Mouse (Mus musculus) megakaryocyte, embryonic 14.5 days (primary cell): ENCODE results near the gene Suco. TPM values are rescaled to one million over a fixed set of nuclear protein-coding genes. Genes with fewer than 3 reads are reported as not detected.

Source experiments
- H3K27me3 ChIP-seq: replicated peaks from 2 replicates; pipeline ENCODE3; 2012; ENCODE audit warnings: inconsistent platforms
- H3K36me3 ChIP-seq: replicated peaks from 2 replicates; pipeline ENCODE3; 2012; ENCODE audit warnings: low read length, inconsistent platforms, mixed read lengths
- H3K4me1 ChIP-seq: 2 replicates; pipeline ENCODE4 v1.6.1; 2012; ENCODE audit warnings: inconsistent platforms
- H3K4me3 ChIP-seq: replicated peaks from 2 replicates; pipeline ENCODE3; 2012; ENCODE audit warnings: moderate library complexity, mild to moderate bottlenecking, inconsistent platforms
- H3K9me3 ChIP-seq: 2 replicates; pipeline ENCODE4 v1.6.1; 2012; ENCODE audit warnings: inconsistent platforms
- FLI1 ChIP-seq: IDR thresholded peaks from 2 replicates; pipeline ENCODE4 v1.6.1; 2012; ENCODE audit warnings: low read length, inconsistent platforms, mixed read lengths
- GATA1 ChIP-seq: IDR thresholded peaks from 3 replicates; pipeline ENCODE4 v1.6.1; 2012; ENCODE audit warnings: mixed read lengths, low read length, inconsistent platforms, borderline replicate concordance
- polyA plus RNA-seq: library from polyadenylated mRNA; stranded (reverse); fragments of >175 nt; gene quantifications from 2 replicates; pipeline ENCODE4 v1.2.3, GENCODE M21; 2012; ENCODE audit warnings: low replicate concordance; ENCODE audit not compliant: insufficient read depth

The Suco gene
- polyA plus RNA-seq, 1 experiment: 1.1 TPM

- peak overlapping the region; percentile 88 for H3K4me3 ChIP-seq
- H3K4me1 ChIP-seq: peaks cover 76% of the 10 kb centered on the region
- H3K36me3 ChIP-seq: no peaks in the 10 kb centered on the region
- H3K27me3 ChIP-seq: no peaks in the 10 kb centered on the region
- no peaks in the 10 kb centered on the region for H3K9me3 ChIP-seq
- TF ChIP-seq FLI1 (no peak), GATA1 (peak; percentile 92; the same call in 2 of the 3 replicates)
Observed at GRCm38 (mm10) chr1:161894553-161894952, 18.1 kb upstream of the Suco start.

- no peaks in the 10 kb centered on the region for H3K36me3 ChIP-seq
- H3K27me3 ChIP-seq: no peaks in the 10 kb centered on the region
- no peaks in the 10 kb centered on the region for H3K9me3 ChIP-seq
- no peak for TF ChIP-seq FLI1
- no peak for TF ChIP-seq GATA1
- H3K4me1 ChIP-seq: peaks cover 74% of the 10 kb centered on the region
- H3K4me3 ChIP-seq: peak overlapping the region; percentile 88
Observed at GRCm38 (mm10) chr1:161894126-161894525, 17.6 kb upstream of the Suco start.

GRCm38 (mm10) chr1:161888823-161889222 lies 12.3 kb upstream of the Suco start:
- Histone ChIP-seq H3K9me3 (no peaks in the 10 kb centered on the region), H3K27me3 (no peaks in the 10 kb centered on the region), H3K4me3 (no peak overlapping the region), H3K4me1 (peaks cover 72% of the 10 kb centered on the region), H3K36me3 (no peaks in the 10 kb centered on the region)
- no peak for TF ChIP-seq FLI1
- TF ChIP-seq GATA1: no peak

DNA sequence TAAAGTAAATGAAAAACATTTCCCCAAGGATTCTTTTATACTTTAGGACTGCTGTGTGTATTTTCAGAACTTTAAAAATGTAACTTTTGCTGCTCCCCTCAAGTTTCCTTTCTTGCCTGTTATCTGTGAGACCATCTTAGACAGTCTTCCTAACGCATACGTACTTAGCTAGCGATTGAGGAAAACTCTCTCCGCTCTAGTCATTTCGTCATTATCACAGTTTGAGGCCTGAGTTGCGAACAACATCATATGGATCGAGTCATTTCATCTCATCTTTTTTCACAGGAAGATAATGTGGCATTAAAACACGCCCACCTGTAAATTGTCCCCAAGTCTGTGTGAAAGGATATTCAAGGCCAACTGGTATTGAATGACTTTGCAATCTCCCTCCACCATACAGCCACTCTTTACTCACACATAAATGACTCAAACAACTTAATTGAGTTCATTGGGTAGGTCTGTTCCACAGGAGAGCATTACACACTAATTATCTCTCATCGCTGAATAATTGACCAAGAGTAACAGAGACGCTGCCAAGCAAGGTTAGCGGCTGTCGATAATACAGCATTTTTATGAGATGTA lies 11.3 kb upstream of the Suco start:
- TF ChIP-seq GATA1 (no peak), FLI1 (no peak)
- Histone ChIP-seq H3K27me3 (no peaks in the 10 kb centered on the region), H3K4me1 (peaks cover 62% of the 10 kb centered on the region), H3K36me3 (no peaks in the 10 kb centered on the region), H3K4me3 (no peak overlapping the region), H3K9me3 (no peaks in the 10 kb centered on the region)

DNA sequence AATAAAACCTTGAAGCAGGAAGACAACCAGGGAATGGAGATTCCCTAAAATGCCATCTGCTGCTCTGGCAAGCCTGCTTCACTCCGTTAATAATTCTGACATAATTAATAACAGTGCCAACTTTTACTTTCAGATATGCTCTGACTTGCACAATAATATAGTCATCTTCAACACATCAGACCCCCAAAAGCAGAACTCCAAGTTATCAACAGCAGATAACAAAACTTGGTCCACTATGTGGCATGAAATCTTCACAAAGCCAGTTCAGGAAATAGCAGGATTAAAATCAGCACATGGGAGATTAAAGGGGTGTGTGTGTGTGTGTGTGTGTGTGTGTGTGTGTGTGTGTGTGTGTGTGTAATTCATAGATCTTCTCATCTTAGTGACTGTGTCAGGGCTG lies 9.3 kb upstream of the Suco start:
- no peak overlapping the region for H3K4me3 ChIP-seq
- H3K27me3 ChIP-seq: no peaks in the 10 kb centered on the region
- no peak for TF ChIP-seq FLI1
- no peak for TF ChIP-seq GATA1
- H3K9me3 ChIP-seq: no peaks in the 10 kb centered on the region
- H3K4me1 ChIP-seq: peaks cover 54% of the 10 kb centered on the region
- H3K36me3 ChIP-seq: no peaks in the 10 kb centered on the region

DNA sequence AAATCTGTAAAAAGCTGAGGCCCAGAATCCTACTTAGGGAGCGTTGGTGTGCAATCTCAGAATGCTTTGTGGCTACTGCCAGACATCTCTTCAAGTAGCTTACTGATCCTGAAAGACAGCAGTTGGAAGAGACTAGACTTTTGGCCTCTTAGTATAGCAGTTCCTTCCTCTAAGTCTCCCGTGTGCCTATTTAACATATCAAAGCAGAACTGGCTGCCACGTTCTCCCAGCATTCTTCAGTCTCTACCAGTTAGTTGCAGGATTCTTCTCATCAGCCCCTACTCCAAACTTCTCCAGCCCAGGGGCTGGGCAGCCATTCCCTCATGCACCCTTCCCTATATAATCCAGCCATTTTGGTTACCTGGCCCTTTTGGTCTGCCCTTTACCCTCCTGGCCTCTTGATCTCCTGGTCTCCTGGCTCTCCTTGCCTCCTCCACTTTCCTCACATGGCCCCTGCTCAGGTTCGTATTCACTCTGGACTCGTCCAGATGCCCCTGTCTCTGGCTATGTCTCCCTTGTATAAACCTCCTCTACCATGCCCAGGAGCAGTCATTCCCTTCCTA lies 1.2 kb upstream of the Suco start:
- peaks cover 30% of the 10 kb centered on the region for H3K4me1 ChIP-seq
- no peaks in the 10 kb centered on the region for H3K9me3 ChIP-seq
- H3K27me3 ChIP-seq: no peaks in the 10 kb centered on the region
- H3K36me3 ChIP-seq: peaks cover 5% of the 10 kb centered on the region
- peak overlapping the region; percentile 96 for H3K4me3 ChIP-seq
- TF ChIP-seq FLI1 (no peak), GATA1 (no peak)

DNA sequence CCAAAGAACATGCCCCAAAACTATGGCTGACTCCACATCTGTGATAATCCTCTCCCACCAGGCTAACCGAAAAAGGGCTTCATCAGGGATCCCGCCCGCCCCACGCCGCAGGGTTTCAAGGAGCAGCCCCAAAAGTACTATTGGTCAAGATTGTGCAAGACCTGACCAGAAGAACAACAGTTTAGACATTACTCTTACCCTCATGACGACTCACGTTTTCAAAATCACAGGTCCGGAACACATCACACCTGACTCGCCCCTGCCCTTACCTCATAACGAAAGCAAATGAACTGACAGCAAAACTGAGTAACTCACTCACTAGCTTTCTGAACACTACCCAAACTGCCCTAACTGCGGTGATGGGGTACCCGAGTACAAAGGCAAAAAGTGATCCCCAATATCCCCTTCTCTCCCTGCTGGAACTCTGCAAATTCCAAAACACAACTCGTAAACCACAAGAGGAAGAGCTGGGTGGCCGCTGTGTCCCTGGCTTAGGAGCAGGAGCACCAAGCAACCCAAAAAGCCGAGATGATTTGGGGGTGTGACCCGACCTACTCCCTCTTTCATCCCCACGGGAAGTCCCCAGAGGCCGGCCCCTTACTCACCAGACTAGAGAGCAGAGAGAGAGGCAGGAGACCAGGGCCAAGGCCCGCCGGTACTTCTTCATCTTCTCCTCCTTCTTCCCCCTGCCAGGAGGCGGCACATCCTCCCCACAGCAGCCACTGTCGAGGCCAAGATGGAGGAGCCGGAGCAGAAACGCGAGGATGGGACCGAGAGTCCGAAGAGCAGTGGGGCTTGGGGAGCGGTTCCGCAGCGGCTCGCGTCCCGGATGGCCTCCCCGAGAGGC lies 553 bp downstream of the Suco start:
- peaks cover 8% of the 10 kb centered on the region for H3K36me3 ChIP-seq
- peak overlapping the region; percentile 96 for H3K4me3 ChIP-seq
- no peaks in the 10 kb centered on the region for H3K9me3 ChIP-seq
- peaks cover 25% of the 10 kb centered on the region for H3K4me1 ChIP-seq
- TF ChIP-seq GATA1 (no peak), FLI1 (no peak)
- no peaks in the 10 kb centered on the region for H3K27me3 ChIP-seq

DNA sequence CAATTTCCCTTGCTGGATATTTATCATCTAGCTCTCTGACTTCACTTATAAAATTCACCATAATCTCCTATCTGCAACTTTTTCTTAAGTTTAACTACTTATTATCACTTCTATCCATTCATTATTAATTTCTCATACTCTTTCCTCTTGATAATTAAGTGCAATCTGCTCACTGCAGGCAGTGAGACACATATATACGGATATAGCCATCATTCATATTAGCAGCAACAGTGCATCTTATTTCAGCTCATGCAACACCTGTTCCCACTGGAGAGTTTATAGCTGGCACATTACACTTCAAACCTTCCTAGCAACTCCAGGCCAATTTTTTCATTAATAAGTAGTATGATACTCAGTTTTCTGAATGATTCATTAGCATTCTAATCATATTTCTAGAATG lies 7.1 kb downstream of the Suco start:
- Histone ChIP-seq H3K36me3 (peaks cover 16% of the 10 kb centered on the region), H3K9me3 (no peaks in the 10 kb centered on the region), H3K27me3 (no peaks in the 10 kb centered on the region), H3K4me1 (peaks cover 49% of the 10 kb centered on the region), H3K4me3 (no peak overlapping the region)
- no peak for TF ChIP-seq GATA1
- no peak for TF ChIP-seq FLI1

DNA sequence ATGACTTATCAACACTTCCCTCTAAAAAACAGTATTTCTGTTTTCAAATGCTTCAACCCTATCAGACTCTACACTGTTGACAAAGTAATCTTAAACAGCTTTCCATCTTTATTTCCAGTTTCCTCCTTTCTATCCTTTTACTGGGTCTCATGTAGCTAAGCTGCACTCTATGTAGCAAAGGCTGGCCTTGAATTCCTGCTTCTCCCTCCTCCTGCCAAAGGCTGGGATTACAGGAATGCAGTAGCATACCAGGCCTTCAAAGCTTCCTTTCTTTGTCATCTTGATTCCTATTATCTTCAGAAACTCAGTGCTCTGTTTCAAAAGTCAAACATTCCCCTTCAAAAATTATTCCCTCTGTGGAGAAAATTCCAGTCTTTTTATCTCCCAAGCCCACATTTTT lies 8.1 kb downstream of the Suco start:
- Histone ChIP-seq H3K36me3 (peaks cover 16% of the 10 kb centered on the region), H3K4me3 (no peak overlapping the region), H3K9me3 (no peaks in the 10 kb centered on the region), H3K4me1 (peaks cover 44% of the 10 kb centered on the region), H3K27me3 (no peaks in the 10 kb centered on the region)
- TF ChIP-seq GATA1 (no peak), FLI1 (no peak)

- Histone ChIP-seq H3K36me3 (peaks cover 53% of the 10 kb centered on the region), H3K27me3 (no peaks in the 10 kb centered on the region), H3K9me3 (no peaks in the 10 kb centered on the region), H3K4me3 (no peak overlapping the region), H3K4me1 (peaks cover 30% of the 10 kb centered on the region)
- TF ChIP-seq FLI1: no peak
- no peak for TF ChIP-seq GATA1
Observed at GRCm38 (mm10) chr1:161863742-161864141, 12.7 kb downstream of the Suco start.
